Mouse (Mus musculus) kidney, adult 18-20 months (tissue): Measurements from ENCODE around the gene Rad9b.

Source experiments
- DNase-seq: peaks from one replicate; pipeline ENCODE4 v3.0.0; 2021

Gene Rad9b

GRCm38 (mm10) chr5:122311692-122312091 is 42.3 kb downstream of the Rad9b start:
- no peak for DNase-seq

DNA sequence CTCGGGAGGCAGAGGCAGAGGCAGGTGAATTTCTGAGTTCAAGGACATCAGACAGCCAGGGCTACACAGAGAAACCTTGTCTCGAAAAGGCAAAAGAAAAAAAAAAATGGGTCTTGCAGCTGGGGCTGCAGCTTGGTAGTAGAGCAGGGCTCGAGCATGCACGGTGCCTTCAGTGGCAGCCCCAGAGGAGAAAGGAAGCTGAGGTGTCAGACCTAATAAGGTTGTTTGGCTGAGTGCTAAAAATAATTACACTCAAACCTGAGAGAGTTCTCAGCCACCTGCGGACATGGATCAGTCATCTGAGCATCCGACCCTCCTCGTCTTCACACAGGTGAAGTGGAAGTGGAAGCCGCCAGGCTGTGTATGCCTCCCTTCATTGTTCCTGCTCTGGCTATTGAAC is 43.3 kb downstream of the Rad9b start:
- no peak for DNase-seq

GRCm38 (mm10) chr5:122306536-122306935 is 47.5 kb downstream of the Rad9b start:
- no peak for DNase-seq

DNA sequence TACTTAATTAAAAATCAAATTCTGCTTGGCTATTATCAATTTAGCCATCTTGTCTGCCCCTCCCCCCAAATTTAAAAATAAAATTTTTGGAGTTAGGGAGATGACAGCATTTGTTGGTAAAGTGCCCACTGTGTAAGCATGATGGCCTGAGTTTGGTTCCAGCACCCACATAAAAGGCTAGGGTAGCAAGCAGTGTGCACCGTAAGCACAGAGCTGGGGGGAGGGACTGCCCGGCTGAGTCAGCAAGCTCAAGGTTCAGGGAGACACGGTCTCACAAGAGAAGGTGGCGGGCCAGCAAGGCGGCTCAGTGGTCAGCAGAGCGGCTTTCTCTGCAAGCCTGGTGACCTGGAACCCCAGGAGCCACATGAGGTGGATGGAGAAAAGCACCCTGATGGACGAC is 48.6 kb downstream of the Rad9b start:
- DNase-seq, result peak; percentile 54

GRCm38 (mm10) chr5:122304541-122304940 is 49.5 kb downstream of the Rad9b start:
- DNase-seq, result no peak

DNA sequence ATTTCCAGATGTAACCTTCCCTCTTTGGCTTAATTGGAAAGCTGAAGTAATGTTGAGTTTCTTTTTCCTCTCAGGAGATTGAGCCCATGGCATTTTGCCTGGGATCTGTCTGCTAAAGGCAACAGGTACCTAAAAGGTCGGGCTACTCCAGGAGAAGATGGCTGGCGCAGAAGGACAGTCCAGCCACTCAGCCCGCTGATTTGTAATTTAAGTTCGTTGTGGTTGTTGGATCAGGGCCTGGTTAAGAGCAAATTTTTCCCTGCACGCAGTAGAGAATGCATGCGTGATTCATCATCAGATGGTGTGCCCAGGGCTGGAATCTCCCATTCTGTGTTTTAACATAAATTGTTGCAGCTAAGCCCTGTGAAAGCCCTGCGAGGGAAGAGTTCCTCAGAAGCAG is 50.1 kb downstream of the Rad9b start:
- no peak for DNase-seq

GRCm38 (mm10) chr5:122302810-122303745 is 51.0 kb downstream of the Rad9b start:
- no peak for DNase-seq

DNA sequence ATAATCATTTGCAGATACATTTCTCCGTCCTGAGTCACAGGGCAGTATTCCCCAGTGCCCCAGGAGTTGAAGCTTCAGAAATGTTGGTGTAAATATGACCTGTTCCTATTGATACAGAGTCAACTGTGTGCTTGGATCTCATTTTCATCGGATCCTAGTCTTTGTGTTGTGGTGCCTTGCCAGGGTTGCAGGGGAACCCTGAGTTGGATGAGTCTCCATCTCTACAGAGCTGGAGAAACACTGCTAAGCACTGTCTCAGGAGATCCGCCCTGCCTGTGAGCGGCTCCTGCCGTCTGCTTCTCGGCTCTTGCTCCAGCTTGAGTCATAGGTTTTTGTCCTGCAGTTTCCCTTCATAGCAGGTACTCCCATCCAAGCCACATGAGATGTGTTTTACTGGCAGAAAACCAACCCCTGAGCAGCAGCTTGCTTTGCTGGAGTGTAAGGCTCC is 53.9 kb downstream of the Rad9b start:
- no peak for DNase-seq

- no peak for DNase-seq
These were observed 58.7 kb downstream of the Rad9b start for GRCm38 (mm10) chr5:122295113-122295935.

- DNase-seq, result no peak
These were observed 59.8 kb downstream of the Rad9b start for GRCm38 (mm10) chr5:122294219-122294735.

DNA sequence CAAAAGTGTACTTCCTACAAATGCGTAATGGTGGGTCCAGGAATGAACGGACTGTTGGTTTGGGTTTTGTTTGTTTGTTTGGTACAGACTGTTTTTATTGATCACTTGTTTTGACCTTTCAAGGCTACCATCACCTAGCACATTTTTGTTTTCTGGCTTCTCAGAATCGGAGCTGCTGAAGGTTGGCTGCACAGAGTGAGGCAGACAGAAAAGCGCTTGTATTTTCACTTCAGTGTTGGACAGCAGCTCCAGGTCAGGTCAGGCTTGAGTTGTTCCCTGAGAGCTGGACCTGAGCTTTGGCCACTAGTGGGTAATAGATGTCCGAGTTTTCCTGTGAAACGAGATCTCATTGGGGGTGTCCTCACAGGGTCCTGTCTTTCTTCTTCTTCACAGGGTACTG is 60.9 kb downstream of the Rad9b start:
- no peak for DNase-seq

GRCm38 (mm10) chr5:122291553-122292339 is 62.3 kb downstream of the Rad9b start:
- peak; percentile 50 for DNase-seq

DNA sequence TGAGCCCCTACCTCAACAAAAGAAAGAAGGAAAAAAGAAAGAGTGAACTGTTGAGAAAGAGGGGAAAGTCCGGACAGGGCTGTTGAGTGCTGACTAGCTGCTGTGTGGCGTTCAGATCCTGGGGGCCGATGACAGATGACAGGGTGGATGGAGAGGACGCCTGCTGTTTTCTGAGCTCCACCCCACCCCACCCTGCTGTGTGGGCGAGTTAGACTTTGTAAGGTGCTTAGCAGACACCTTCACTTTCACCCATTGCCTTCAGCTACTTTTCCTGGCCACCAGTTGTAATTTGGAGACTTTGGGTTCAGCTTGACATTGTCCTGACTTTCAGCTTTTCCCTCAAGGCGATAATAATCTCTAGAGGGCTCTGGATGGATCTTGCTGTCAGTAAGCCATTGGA is 62.9 kb downstream of the Rad9b start:
- DNase-seq, result no peak

- no peak for DNase-seq
These were observed 65.8 kb downstream of the Rad9b start for GRCm38 (mm10) chr5:122288147-122288811.

DNA sequence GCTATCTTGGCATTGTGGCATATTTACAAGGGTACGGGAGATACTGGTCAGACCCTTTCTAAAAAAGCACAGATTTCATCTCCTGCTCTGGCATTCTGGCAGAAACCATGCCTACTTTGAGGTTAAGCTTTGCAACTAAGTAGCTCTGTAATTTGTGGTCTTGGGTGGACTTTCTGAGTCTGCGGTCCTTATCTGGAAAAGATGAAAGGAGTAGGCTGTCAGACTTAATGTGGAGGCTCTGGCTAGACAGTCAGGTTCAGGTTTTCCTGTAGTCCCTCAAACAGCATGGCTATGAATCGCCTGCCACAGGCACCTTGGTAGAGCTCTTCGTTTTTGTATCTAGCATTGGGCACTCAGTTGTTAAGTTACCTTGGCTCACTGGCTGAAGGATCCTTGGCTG is 67.0 kb downstream of the Rad9b start:
- no peak for DNase-seq

DNA sequence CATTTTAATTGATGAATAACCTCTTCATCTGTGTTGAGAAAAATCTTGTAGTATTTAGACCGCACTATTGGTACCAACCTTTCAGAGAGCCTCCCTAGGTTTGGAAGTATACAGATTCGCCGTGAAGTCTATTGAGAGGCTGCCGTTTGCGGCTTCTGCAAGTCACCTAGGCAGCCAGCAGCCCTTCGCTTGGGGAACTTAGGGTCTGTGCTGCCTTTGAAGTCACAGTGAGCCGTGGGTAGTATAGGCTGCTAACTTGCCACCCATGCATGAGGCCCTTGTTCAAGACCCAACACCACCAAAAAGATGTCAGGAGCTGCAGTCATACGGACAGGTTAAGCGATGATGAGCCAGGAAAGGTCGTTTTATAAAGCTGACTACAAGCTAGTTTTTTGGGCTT is 67.8 kb downstream of the Rad9b start:
- DNase-seq, result no peak

DNA sequence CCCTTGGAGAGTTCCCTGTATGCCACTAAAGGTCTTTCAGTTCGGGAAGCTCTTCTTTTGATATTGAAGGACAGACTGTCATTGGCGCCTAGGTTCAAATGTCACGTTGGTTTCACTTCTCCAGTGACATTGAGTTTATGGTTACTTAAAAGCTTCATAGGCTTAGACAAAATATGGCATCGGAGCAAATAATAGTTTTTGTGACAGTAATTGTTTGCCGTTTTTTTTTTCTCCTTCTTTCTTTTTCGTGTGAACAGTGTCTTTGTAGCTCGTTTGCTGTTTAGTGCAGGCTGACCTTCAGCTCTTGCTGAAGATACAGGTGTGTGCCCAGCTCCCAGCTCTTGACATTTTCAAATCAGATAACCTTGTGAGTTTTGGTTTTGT is 68.3 kb downstream of the Rad9b start:
- no peak for DNase-seq

- DNase-seq, result peak; percentile 69
These were observed 68.8 kb downstream of the Rad9b start for GRCm38 (mm10) chr5:122285029-122285766.

DNA sequence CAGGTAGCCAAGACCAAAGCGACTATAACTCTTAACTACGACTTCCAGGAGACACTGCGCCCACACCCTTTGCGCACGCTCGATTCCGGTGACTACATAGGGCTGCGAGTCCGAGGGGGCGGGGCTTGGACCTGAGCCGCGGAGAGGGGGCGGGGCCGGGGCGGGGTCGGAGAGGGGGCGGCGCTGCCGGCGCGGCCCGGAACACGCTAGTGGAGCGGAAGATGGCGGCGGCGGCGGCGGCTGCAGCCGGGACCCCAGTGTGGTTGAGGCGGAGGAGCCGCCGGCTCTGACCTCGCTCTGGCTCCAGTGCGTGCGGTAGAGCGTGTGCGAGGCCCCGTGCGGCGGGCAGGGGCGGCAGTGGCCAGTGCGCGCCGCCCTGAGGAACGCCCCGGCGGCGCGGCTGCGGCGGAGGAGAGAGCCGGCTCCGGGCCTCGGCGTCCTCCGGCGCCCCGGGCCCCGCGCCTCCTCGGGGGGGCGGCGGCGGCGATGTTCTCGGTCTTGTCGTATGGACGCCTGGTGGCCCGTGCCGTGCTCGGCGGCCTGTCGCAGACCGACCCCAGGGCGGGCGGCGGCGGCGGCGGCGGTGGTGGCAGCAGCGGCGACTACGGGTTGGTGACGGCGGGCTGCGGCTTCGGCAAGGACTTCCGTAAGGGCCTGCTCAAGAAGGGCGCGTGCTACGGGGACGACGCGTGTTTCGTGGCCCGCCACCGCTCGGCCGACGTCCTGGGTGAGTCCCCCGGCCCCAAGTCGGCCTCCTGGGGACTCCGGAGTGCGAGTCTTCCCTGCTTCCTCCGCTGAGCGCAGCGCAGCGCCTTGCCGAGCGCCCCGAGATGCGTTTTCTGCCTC is 69.6 kb downstream of the Rad9b start, which contains the start of gene Pptc7:
Gene Pptc7, plus strand, starts transcription at position 183 of the 846 bp plus-strand sequence.
- DNase-seq, result peak; percentile 87

- no peak for DNase-seq
These were observed 70.2 kb downstream of the Rad9b start for GRCm38 (mm10) chr5:122283828-122284182.
